Comparison of ENCODE assay signal across 28 mouse cellular contexts in the genomic region with DNA sequence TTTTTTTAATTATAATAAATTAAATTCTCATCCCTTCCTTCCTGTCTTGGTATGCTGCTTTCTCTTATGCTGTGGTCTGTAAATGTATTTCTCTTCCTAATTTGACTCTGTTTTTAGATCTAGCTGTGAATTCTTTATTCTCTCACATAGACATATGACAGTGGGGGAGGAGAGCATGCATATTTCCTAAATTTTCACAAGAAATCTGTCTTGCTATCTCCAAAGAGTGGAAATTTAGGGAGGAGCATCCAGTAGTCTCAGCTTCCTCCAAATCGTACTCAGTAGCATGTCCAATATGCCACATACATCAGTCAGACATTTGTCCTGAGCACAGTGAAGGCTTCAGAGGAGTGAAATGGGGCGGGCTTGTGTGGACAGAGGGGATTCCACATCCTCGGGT. TPM values are rescaled to one million over a fixed set of nuclear protein-coding genes. Genes with fewer than 3 reads are reported as not detected.
"Had no signal": no experiment of that assay in that cellular context is flagged by ENCODE, and none has a peak within 500 bp of the region (broad histone marks: within the 10 kb centered on the region; RNA-seq: fewer than 3 reads in every experiment).

No protein-coding gene starts in this region.

- H3K27me3 ChIP-seq: limb, embryonic 13.5 days; liver, embryonic 12.5 days; liver, embryonic 15.5 days; lung, embryonic 15.5 days; midbrain, embryonic 13.5 days; stomach, embryonic 15.5 days had no signal

- DNase-seq: kidney, adult 18-20 months; kidney, adult 9 months; kidney, postnatal 14 days; kidney, postnatal 4 days; layer of hippocampus, postnatal 36 days; liver; lung, adult 18-20 months; lung, postnatal 10 days; lung, postnatal 36 days; thymus, adult 18-20 months; thymus, postnatal 14 days; thymus, postnatal 4 days had no signal

- H3K4me2 ChIP-seq: limb, embryonic 13.5 days; liver, embryonic 12.5 days; liver, embryonic 15.5 days; lung, embryonic 15.5 days; midbrain, embryonic 13.5 days; stomach, embryonic 15.5 days had no signal

- H3K4me3 ChIP-seq: limb, embryonic 10.5 days; limb, embryonic 13.5 days; liver, embryonic 12.5 days; liver, embryonic 15.5 days; lung, embryonic 15.5 days; midbrain, embryonic 10.5 days; midbrain, embryonic 13.5 days; stomach, embryonic 15.5 days had no signal

- H3K36me3 ChIP-seq: limb, embryonic 10.5 days; limb, embryonic 13.5 days; liver, embryonic 12.5 days; liver, embryonic 15.5 days; lung, embryonic 15.5 days; midbrain, embryonic 10.5 days; midbrain, embryonic 13.5 days; stomach, embryonic 15.5 days had no signal

- H3K27ac ChIP-seq: limb, embryonic 10.5 days; limb, embryonic 13.5 days; liver, embryonic 12.5 days; liver, embryonic 15.5 days; lung, embryonic 15.5 days; midbrain, embryonic 10.5 days; midbrain, embryonic 13.5 days; stomach, embryonic 15.5 days had no signal

RNA-seq across cellular contexts. Expression of a gene that starts 40.9 kb away (rescaled TPM):
- total RNA-seq: monocyte, adult 5-6 weeks had no signal
- polyA plus RNA-seq: kidney, embryonic 16.5 days; liver, embryonic 12.5 days; liver, embryonic 15.5 days; lung, embryonic 15.5 days had no signal

RNA-seq across cellular contexts. Expression of a gene that starts 50.3 kb away (rescaled TPM):
- total RNA-seq: layer of hippocampus, adult 18-20 months; layer of hippocampus, postnatal 10 days; layer of hippocampus, postnatal 36 days; left cerebral cortex, postnatal 25 days; monocyte, adult 5-6 weeks had no signal
- polyA plus RNA-seq: kidney, embryonic 16.5 days; limb, embryonic 10.5 days; limb, embryonic 13.5 days; liver, embryonic 12.5 days; liver, embryonic 15.5 days; lung, embryonic 15.5 days; midbrain, embryonic 10.5 days; midbrain, embryonic 13.5 days; midbrain, embryonic 16.5 days; neural tube, embryonic 11.5 days; neural tube, embryonic 14.5 days; stomach, embryonic 15.5 days had no signal
